Mouse (Mus musculus) testis, adult 2 months (tissue): ENCODE measurements around the gene Gm9903. TPM values are rescaled to one million over a fixed set of nuclear protein-coding genes. Genes with fewer than 3 reads are reported as not detected.

ENCODE experiments used
- H3K27ac ChIP-seq: fragments of 200-500 bp; 2 replicates; pipeline ENCODE4 v1.5.1; 2012; ENCODE audit warnings: low read depth, low read length; ENCODE audit not compliant: control insufficient read depth, insufficient read depth
- H3K27me3 ChIP-seq: fragments of 200-500 bp; 2 replicates; pipeline ENCODE4 v1.6.1; 2012; ENCODE audit warnings: mild to moderate bottlenecking, low read length, moderate library complexity; ENCODE audit not compliant: control insufficient read depth, insufficient read depth
- H3K36me3 ChIP-seq: fragments of 200-500 bp; 2 replicates; pipeline ENCODE4 v1.6.1; 2012; ENCODE audit warnings: mild to moderate bottlenecking, low read length; ENCODE audit not compliant: control insufficient read depth, insufficient read depth
- H3K4me1 ChIP-seq: fragments of 200-500 bp; 2 replicates; pipeline ENCODE4 v1.6.1; 2012; ENCODE audit warnings: low read length; ENCODE audit not compliant: control insufficient read depth, insufficient read depth
- H3K4me3 ChIP-seq: fragments of 200-500 bp; 2 replicates; pipeline ENCODE4 v1.5.1; 2012; ENCODE audit warnings: low read depth, mild to moderate bottlenecking, low read length, moderate library complexity, mixed read lengths; ENCODE audit not compliant: control insufficient read depth
- CTCF ChIP-seq: fragments of 200-500 bp; IDR thresholded peaks from 2 replicates; pipeline ENCODE4 v1.5.1; 2012; ENCODE audit warnings: low read depth, mild to moderate bottlenecking, inconsistent platforms, low read length, moderate library complexity; ENCODE audit not compliant: control insufficient read depth, insufficient read depth, insufficient replicate concordance
- POLR2A ChIP-seq: fragments of 200-500 bp; IDR thresholded peaks from 2 replicates; pipeline ENCODE4 v1.6.1; 2012; ENCODE audit warnings: low read depth, mild to moderate bottlenecking, inconsistent platforms, low read length, moderate library complexity; ENCODE audit not compliant: control insufficient read depth
- polyA plus RNA-seq: library from polyadenylated mRNA; depleted of rRNA; stranded (reverse); fragments of >200 nt; gene quantifications from 2 replicates; pipeline ENCODE4 v1.2.3, GENCODE M21; 2012; rRNA removed

The Gm9903 gene
- polyA plus RNA-seq, 1 experiment: 24.9 TPM

DNA sequence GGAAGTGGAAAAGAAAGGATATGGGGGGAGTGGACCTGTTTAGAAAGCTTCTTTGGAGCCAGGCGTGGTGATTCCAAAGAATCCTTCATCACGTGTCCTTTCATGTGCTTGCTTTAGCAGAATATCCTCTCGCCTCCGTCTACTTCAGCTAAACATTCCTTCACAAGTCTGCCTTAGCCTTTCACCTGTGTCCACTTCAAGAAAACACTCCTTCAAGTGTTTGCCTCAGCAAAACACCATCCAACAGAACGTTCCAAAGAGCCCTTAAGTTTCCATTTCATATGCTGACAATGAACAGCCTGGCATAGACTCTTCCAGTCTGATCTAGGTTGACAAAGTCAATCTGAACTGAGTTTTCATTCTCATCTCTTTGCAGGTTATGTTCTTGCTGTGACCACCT, 48.5 kb downstream of the Gm9903 start:
- TF ChIP-seq CTCF (no peak), POLR2A (no peak)
- H3K4me1 ChIP-seq: no peaks in the 10 kb centered on the region; the same call in 1 of the 2 replicates
- no peak overlapping the region for H3K27ac ChIP-seq
- H3K27me3 ChIP-seq: no peaks in the 10 kb centered on the region
- H3K36me3 ChIP-seq: no peaks in the 10 kb centered on the region
- H3K4me3 ChIP-seq: no peak overlapping the region

DNA sequence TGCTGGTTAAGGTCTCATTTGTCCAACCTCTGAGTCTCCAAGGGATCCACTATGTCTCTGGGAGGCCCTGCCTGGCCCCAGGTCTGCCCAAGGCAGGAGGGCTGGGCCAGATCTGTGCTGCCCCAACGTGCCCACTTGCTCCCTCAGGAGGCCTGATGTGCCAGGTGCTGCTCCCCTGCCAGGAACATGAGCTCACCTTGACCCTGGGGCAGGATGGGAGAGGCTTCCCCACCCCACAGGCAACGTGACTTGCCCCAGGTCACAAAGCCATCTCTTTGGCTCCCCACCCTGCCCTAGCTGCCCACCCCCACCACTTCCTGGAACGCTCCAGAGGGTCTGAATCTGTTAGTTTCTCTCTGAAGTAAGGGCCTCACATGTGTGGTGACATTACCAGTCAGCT, 51.3 kb downstream of the Gm9903 start:
- Histone ChIP-seq H3K27ac (no peak overlapping the region), H3K36me3 (no peaks in the 10 kb centered on the region), H3K4me1 (no peaks in the 10 kb centered on the region; the same call in 1 of the 2 replicates), H3K27me3 (no peaks in the 10 kb centered on the region), H3K4me3 (no peak overlapping the region)
- TF ChIP-seq CTCF (no peak), POLR2A (no peak)

Other genes with a start within 250 kb of the Gm9903 start
- gene Nkx1-1, start 195.9 kb upstream of the Gm9903 start, polyA plus RNA-seq: 0.22 and 0.47 TPM in 2 replicates
- 16.4 and 17.6 TPM in 2 replicates for gene Fam53a, start 290 bp upstream of the Gm9903 start, polyA plus RNA-seq
- gene Slbp, start 22.6 kb downstream of the Gm9903 start, polyA plus RNA-seq: 68.0 and 70.6 TPM in 2 replicates
- gene Tacc3, start 28.2 kb downstream of the Gm9903 start, polyA plus RNA-seq: 42.6 and 42.8 TPM in 2 replicates
- gene Tmem129, start 28.5 kb downstream of the Gm9903 start, polyA plus RNA-seq: 50.6 and 56.1 TPM in 2 replicates
- 3.8 and 4.3 TPM in 2 replicates for gene Fgfr3, start 91.7 kb downstream of the Gm9903 start, polyA plus RNA-seq
- 24.1 and 26.1 TPM in 2 replicates for gene Letm1, start 152.9 kb downstream of the Gm9903 start, polyA plus RNA-seq
- gene Nsd2, start 190.8 kb downstream of the Gm9903 start, polyA plus RNA-seq: 48.5 and 54.5 TPM in 2 replicates